Mouse (Mus musculus): ENCODE data around the gene Gpr37l1. TPM values are rescaled to one million over a fixed set of nuclear protein-coding genes. Genes with fewer than 3 reads are reported as not detected.
A peak's percentile ranks its signal among the peaks of the same experiment; 100 is the strongest.

The Gpr37l1 gene
- 0.16 TPM in 1 of 2 replicates, not detected in the other for polyA plus RNA-seq (2015; fragmentation: Nextera tagmentation; extraction: Ambion mirVana)

DNA sequence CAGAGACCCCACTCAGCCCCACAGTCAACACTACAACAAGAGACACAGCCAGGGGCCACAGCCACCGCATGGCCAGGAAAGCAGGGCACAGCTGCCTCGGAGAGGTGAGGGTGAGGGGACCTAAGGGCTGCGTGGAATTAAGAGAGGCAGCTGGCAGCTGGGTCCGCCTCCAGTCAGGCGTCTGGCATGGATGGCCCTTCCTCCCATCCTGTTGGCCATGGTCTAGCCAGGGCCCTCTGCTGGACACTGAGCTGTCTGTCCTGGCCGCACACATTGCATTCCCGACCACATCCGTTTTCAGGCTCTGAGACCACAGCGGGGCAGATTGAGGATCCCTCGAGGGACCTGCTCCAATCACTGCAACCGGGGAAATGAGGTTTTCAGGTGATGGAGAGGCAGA, at the start of gene Gpr37l1:
Gene Gpr37l1 (minus strand): TSS at position 247 of the 400 bp plus-strand sequence.
- 0 out of 2 replicates have a peak, but pooled peaks have one; percentile 25 for ATAC-seq (ENCODE audit: insufficient number of reproducible peaks, low FRiP score, low TSS enrichment, low read depth)
- Histone ChIP-seq H3K27ac (replicated peaks) (no peak within 1 kb of the TSS), H3K9me3 (replicated peaks) (no peaks in the 10 kb centered on the region), H3K4me2 (replicated peaks) (no peak within 1 kb of the TSS), H3K4me1 (0 out of 2 replicates have a peak, but pooled peaks cover 5% of the 10 kb centered on the region), H3K36me3 (no peaks in the 10 kb centered on the region), H3K27me3 (no peaks in the 10 kb centered on the region), H3K9ac (no peak within 1 kb of the TSS), H3K4me3 (replicated peaks) (no peak within 1 kb of the TSS)
- 65% methylated on average over 11 of the region's 11 CpGs for WGBS

GRCm38 (mm10) chr1:135213772-135214640, 46.5 kb upstream of the Gpr37l1 start:
- Histone ChIP-seq H3K9me3 (replicated peaks) (no peaks in the 10 kb centered on the region), H3K4me2 (replicated peaks) (no peak overlapping the region), H3K27me3 (no peaks in the 10 kb centered on the region), H3K4me3 (replicated peaks) (no peak overlapping the region), H3K9ac (no peak overlapping the region), H3K36me3 (no peaks in the 10 kb centered on the region), H3K27ac (replicated peaks) (no peak overlapping the region), H3K4me1 (no peaks in the 10 kb centered on the region)
- WGBS = 84% methylated on average over 9 of the region's 9 CpGs
- ATAC-seq (ENCODE audit: insufficient number of reproducible peaks, low FRiP score, low TSS enrichment, low read depth) = no peak

GRCm38 (mm10) chr1:135210421-135210820, 42.9 kb upstream of the Gpr37l1 start:
- Histone ChIP-seq H3K4me2 (replicated peaks) (no peak overlapping the region), H3K9me3 (replicated peaks) (no peaks in the 10 kb centered on the region), H3K27me3 (no peaks in the 10 kb centered on the region), H3K4me1 (no peaks in the 10 kb centered on the region), H3K9ac (no peak overlapping the region), H3K4me3 (replicated peaks) (no peak overlapping the region), H3K27ac (replicated peaks) (no peak overlapping the region), H3K36me3 (no peaks in the 10 kb centered on the region)
- ATAC-seq (ENCODE audit: insufficient number of reproducible peaks, low FRiP score, low TSS enrichment, low read depth) = no peak
- 42% methylated on average over 5 of the region's 5 CpGs for WGBS

DNA sequence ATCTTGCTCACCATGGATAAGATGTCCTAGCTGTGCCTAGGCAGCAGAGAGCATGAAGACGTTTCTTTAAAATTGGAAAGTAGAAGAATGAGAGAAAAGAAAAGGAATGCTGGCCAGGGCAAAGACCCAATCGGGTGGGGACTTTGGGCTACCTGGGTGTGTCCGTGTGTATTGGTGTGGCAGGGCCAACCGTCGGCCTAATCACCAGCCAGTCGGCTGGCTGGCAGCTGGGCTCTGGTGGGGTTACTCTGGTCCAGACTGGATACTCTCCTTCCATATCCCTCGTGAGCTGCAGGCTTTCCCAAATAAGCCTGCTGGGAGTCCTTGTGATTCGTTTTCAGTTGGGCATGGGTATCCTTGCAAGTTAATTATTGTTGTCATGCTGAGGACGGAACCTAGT, 41.2 kb upstream of the Gpr37l1 start:
- Histone ChIP-seq H3K9me3 (replicated peaks) (no peaks in the 10 kb centered on the region), H3K9ac (no peak overlapping the region), H3K4me2 (replicated peaks) (no peak overlapping the region), H3K4me3 (replicated peaks) (no peak overlapping the region), H3K36me3 (no peaks in the 10 kb centered on the region), H3K27ac (replicated peaks) (no peak overlapping the region), H3K4me1 (no peaks in the 10 kb centered on the region), H3K27me3 (no peaks in the 10 kb centered on the region)
- 70% methylated on average over 9 of the region's 9 CpGs for WGBS
- no peak for ATAC-seq (ENCODE audit: insufficient number of reproducible peaks, low FRiP score, low TSS enrichment, low read depth)

GRCm38 (mm10) chr1:135206586-135207339, 39.3 kb upstream of the Gpr37l1 start:
- WGBS = 92% methylated on average over 14 of the region's 14 CpGs
- Histone ChIP-seq H3K4me3 (replicated peaks) (no peak overlapping the region), H3K27ac (replicated peaks) (no peak overlapping the region), H3K9ac (no peak overlapping the region), H3K27me3 (no peaks in the 10 kb centered on the region), H3K36me3 (no peaks in the 10 kb centered on the region), H3K4me1 (no peaks in the 10 kb centered on the region), H3K9me3 (replicated peaks) (no peaks in the 10 kb centered on the region), H3K4me2 (replicated peaks) (no peak overlapping the region)
- no peak for ATAC-seq (ENCODE audit: insufficient number of reproducible peaks, low FRiP score, low TSS enrichment, low read depth)

GRCm38 (mm10) chr1:135205257-135205656, 37.8 kb upstream of the Gpr37l1 start:
- ATAC-seq (ENCODE audit: insufficient number of reproducible peaks, low FRiP score, low TSS enrichment, low read depth) = no peak
- WGBS = 58% methylated on average over 4 of the region's 4 CpGs
- no peak overlapping the region for H3K9ac ChIP-seq

GRCm38 (mm10) chr1:135204196-135205126, 37.0 kb upstream of the Gpr37l1 start:
- Histone ChIP-seq H3K9me3 (replicated peaks) (no peaks in the 10 kb centered on the region), H3K4me3 (replicated peaks) (no peak overlapping the region), H3K4me1 (peaks cover 2% of the 10 kb centered on the region), H3K9ac (no peak overlapping the region), H3K27ac (replicated peaks) (no peak overlapping the region), H3K27me3 (no peaks in the 10 kb centered on the region), H3K4me2 (replicated peaks) (no peak overlapping the region), H3K36me3 (no peaks in the 10 kb centered on the region)
- WGBS = 44% methylated on average over 12 of the region's 12 CpGs
- no peak for ATAC-seq (ENCODE audit: insufficient number of reproducible peaks, low FRiP score, low TSS enrichment, low read depth)

More at GRCm38 (mm10) chr1:135205257-135205656, 37.8 kb upstream of the Gpr37l1 start:
- no peaks in the 10 kb centered on the region for H3K4me1 ChIP-seq
- H3K27ac ChIP-seq (replicated peaks) = no peak overlapping the region
- H3K4me3 ChIP-seq (replicated peaks) = no peak overlapping the region
- H3K4me2 ChIP-seq (replicated peaks) = no peak overlapping the region
- H3K27me3 ChIP-seq = no peaks in the 10 kb centered on the region
- H3K36me3 ChIP-seq = no peaks in the 10 kb centered on the region
- H3K9me3 ChIP-seq (replicated peaks) = no peaks in the 10 kb centered on the region

GRCm38 (mm10) chr1:135200400-135200799, 32.9 kb upstream of the Gpr37l1 start:
- Histone ChIP-seq H3K27ac (replicated peaks) (no peak overlapping the region), H3K4me2 (replicated peaks) (no peak overlapping the region), H3K9me3 (replicated peaks) (no peaks in the 10 kb centered on the region), H3K9ac (no peak overlapping the region), H3K4me3 (replicated peaks) (no peak overlapping the region), H3K36me3 (no peaks in the 10 kb centered on the region), H3K4me1 (peaks cover 18% of the 10 kb centered on the region), H3K27me3 (no peaks in the 10 kb centered on the region)
- ATAC-seq (ENCODE audit: insufficient number of reproducible peaks, low FRiP score, low TSS enrichment, low read depth) = no peak
- WGBS = 78% methylated on average over 4 of the region's 4 CpGs

- WGBS = 8% methylated on average over 21 of the region's 21 CpGs
- Histone ChIP-seq H3K36me3 (no peaks in the 10 kb centered on the region), H3K4me1 (peaks cover 18% of the 10 kb centered on the region), H3K4me3 (replicated peaks) (no peak overlapping the region), H3K9me3 (replicated peaks) (no peaks in the 10 kb centered on the region), H3K4me2 (replicated peaks) (peak overlapping the region; percentile 37), H3K27ac (replicated peaks) (peak overlapping the region; percentile 77), H3K9ac (no peak overlapping the region), H3K27me3 (no peaks in the 10 kb centered on the region)
- ATAC-seq (ENCODE audit: insufficient number of reproducible peaks, low FRiP score, low TSS enrichment, low read depth) = peak; percentile 87
Observed at GRCm38 (mm10) chr1:135199014-135199819, 31.7 kb upstream of the Gpr37l1 start.

DNA sequence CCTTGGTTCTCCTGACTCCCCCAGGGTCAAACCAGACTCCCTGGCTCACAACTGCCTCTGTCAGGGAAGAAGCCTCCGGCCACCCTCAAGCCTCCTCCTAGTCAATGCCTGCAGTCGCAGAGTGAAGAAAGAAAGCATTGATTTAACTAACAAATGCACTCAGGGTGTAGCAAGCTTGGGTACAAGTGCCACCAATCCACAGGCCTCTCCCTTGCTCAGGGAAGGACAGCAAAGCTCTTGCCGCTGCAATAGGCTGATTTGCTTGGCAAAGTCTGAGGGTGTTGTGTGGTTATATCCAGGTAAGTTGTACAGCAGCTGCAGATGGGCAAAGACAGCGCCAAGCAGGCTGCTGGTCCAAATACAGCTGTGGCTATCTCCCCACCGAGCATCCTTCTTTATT, 30.9 kb upstream of the Gpr37l1 start:
- Histone ChIP-seq H3K27ac (replicated peaks) (peak overlapping the region; percentile 77), H3K4me3 (replicated peaks) (no peak overlapping the region), H3K4me1 (peaks cover 18% of the 10 kb centered on the region), H3K4me2 (replicated peaks) (no peak overlapping the region), H3K9me3 (replicated peaks) (no peaks in the 10 kb centered on the region), H3K36me3 (no peaks in the 10 kb centered on the region), H3K9ac (no peak overlapping the region), H3K27me3 (no peaks in the 10 kb centered on the region)
- WGBS = 39% methylated on average over 5 of the region's 5 CpGs
- ATAC-seq (ENCODE audit: insufficient number of reproducible peaks, low FRiP score, low TSS enrichment, low read depth) = no peak

All from embryonic facial prominence, embryonic 15.5 days (tissue).